31 mouse cellular contexts compared by ENCODE assay signal in the genomic region with DNA sequence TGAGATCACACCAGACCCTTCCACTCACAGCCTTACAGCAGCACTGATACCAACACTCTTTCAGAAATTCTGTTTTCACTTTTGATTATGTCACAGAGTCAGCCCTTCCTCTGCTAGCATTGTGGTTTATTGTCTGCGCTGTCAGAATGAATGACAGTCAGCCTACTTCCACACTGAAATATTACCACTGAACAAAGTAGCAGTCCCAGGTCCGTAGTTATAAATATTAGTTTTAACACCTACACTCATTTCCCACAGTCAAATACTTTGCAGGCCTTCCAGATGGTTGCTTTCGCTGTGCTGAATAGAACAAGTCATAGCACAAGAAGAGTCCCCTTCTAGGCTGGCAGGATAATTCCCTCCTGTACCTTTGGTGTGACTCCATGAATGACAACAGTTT. TPM values are rescaled to one million over a fixed set of nuclear protein-coding genes. Genes with fewer than 3 reads are reported as not detected.
DNase-seq lines count a peak whose midpoint lies in the region; ATAC-seq and TF ChIP-seq lines count a peak whose summit lies in the region.
"Had no signal": no experiment of that assay in that cellular context is flagged by ENCODE, and none has a peak within 500 bp of the region (broad histone marks: within the 10 kb centered on the region; RNA-seq: fewer than 3 reads in every experiment).

No protein-coding gene starts in this region.

- H3K27ac ChIP-seq in heart, embryonic 11.5 days (ENCODE audit: low read depth, low read length): peak overlapping the region; percentile 69
- 0 out of 2 replicates have a peak overlapping the region, but pooled peaks have one; percentile 10 for H3K27ac ChIP-seq in layer of hippocampus, adult 2 months
- H3K27ac ChIP-seq: embryonic facial prominence, embryonic 13.5 days; hindbrain, embryonic 10.5 days; intestine, embryonic 15.5 days; liver, embryonic 12.5 days; midbrain, embryonic 12.5 days had no signal

- no peak for TF ChIP-seq CTCF in layer of hippocampus, adult 2 months (conservative IDR thresholded peaks at IDR 0.05)

- no peaks in the 10 kb centered on the region for H3K36me3 ChIP-seq in heart, embryonic 11.5 days (ENCODE audit: control insufficient read depth, insufficient read depth, low read length)
- H3K36me3 ChIP-seq: embryonic facial prominence, embryonic 13.5 days; hindbrain, embryonic 10.5 days; intestine, embryonic 15.5 days; liver, embryonic 12.5 days; midbrain, embryonic 12.5 days had no signal

- no peaks in the 10 kb centered on the region for H3K9me3 ChIP-seq in heart, embryonic 11.5 days (replicated peaks; ENCODE audit: control insufficient read depth, low read length)
- H3K9me3 ChIP-seq: embryonic facial prominence, embryonic 13.5 days; hindbrain, embryonic 10.5 days; intestine, embryonic 15.5 days; liver, embryonic 12.5 days; midbrain, embryonic 12.5 days had no signal

- intact Hi-C loops in gastrocnemius, postnatal 14 days (cut with DNase I; ENCODE audit: low total_unique reads): no loop called here

- WGBS in heart, embryonic 11.5 days (ENCODE audit: insufficient replicate concordance): 68% methylated on average over 3 of the region's 3 CpGs

- no peak for DNase-seq in heart, adult 18-20 months
- no peak for DNase-seq in layer of hippocampus, adult 2 months (ENCODE audit: low spot score in 2 of 2)
- DNase-seq in layer of hippocampus, adult 9-10 months (ENCODE audit: low spot score): no peak
- DNase-seq in gastrocnemius, postnatal 14 days: no peak
- no peak for DNase-seq in testis, postnatal 10 days (ENCODE audit: low spot score)
- DNase-seq: adrenal gland, adult 8-10 months; cerebellum, adult 2 months; cerebellum, postnatal 25 days; embryo, embryonic 11 days; gastrocnemius, postnatal 25 days; kidney, adult 9 months; kidney, postnatal 14 days; lung, adult 18-20 months; lung, postnatal 14 days; right cerebral cortex, postnatal 25 days; spleen, adult 18-20 months; thymus, postnatal 25 days had no signal

- no peak overlapping the region for H3K4me2 ChIP-seq in heart, embryonic 11.5 days
- H3K4me2 ChIP-seq: embryonic facial prominence, embryonic 13.5 days; intestine, embryonic 15.5 days; liver, embryonic 12.5 days; midbrain, embryonic 12.5 days had no signal

- peaks cover 32% of the 10 kb centered on the region for H3K4me1 ChIP-seq in heart, embryonic 11.5 days (ENCODE audit: control insufficient read depth, insufficient read depth, low read length)
- H3K4me1 ChIP-seq: intestine, embryonic 15.5 days; liver, embryonic 12.5 days had no signal

- no peaks in the 10 kb centered on the region for H3K27me3 ChIP-seq in heart, embryonic 11.5 days (ENCODE audit: control insufficient read depth, insufficient read depth, low read length)
- H3K27me3 ChIP-seq: embryonic facial prominence, embryonic 13.5 days; intestine, embryonic 15.5 days; liver, embryonic 12.5 days; midbrain, embryonic 12.5 days had no signal

- no peak for ATAC-seq in heart, embryonic 11.5 days (replicated peaks; ENCODE audit: insufficient number of reproducible peaks, low FRiP score, low TSS enrichment)
- 0 out of 2 replicates have a peak, but pooled peaks have one; percentile 18 for ATAC-seq in common myeloid progenitor, adult 5-6 weeks (replicated peaks; ENCODE audit: low read depth, poor library complexity, severe bottlenecking)
- ATAC-seq in hematopoietic stem cell, adult 5-6 weeks (replicated peaks in 1 of 2; ENCODE audit: insufficient read depth in 1 of 2, low FRiP score in 2 of 2, low TSS enrichment in 1 of 2, low read depth in 1 of 2, poor library complexity in 2 of 2, severe bottlenecking in 2 of 2): peak; percentile 12 to 42; a peak in 2 of 4 replicates
- ATAC-seq: activated CD4-positive, CD25-positive, alpha-beta regulatory T cell, adult 4 months; forebrain, embryonic 14.5 days; hindbrain, embryonic 16.5 days; intestine, embryonic 15.5 days; liver, embryonic 12.5 days had no signal

- no peak overlapping the region for H3K9ac ChIP-seq in heart, embryonic 11.5 days (ENCODE audit: low read depth, low read length)
- H3K9ac ChIP-seq: embryonic facial prominence, embryonic 13.5 days; intestine, embryonic 15.5 days; liver, embryonic 12.5 days; midbrain, embryonic 12.5 days had no signal

- H3K4me3 ChIP-seq in heart, embryonic 11.5 days (ENCODE audit: low read depth, low read length): no peak overlapping the region
- no peak overlapping the region for H3K4me3 ChIP-seq in layer of hippocampus, adult 2 months
- H3K4me3 ChIP-seq: embryonic facial prominence, embryonic 13.5 days; erythroblast, embryonic 14.5 days; hindbrain, embryonic 10.5 days; intestine, embryonic 15.5 days; liver, embryonic 12.5 days; midbrain, embryonic 12.5 days had no signal

RNA-seq across cellular contexts. Expression of gene Colgalt2, which starts 22.7 kb away (rescaled TPM):
- 3.5 and 4.5 TPM in 2 replicates for polyA plus RNA-seq in heart, embryonic 11.5 days (2014; fragmentation: Nextera tagmentation; extraction: Ambion mirVana)
- 1 to 10 TPM; 3.0 to 3.2 TPM for total RNA-seq in heart, adult 18-20 months (2021)
- total RNA-seq in layer of hippocampus, adult 2 months (2021): 1 to 10 TPM; 6.2 to 7.1 TPM
- total RNA-seq in common myeloid progenitor, adult 5-6 weeks (2017): not detected in 2 replicates
- not detected in 2 replicates for total RNA-seq in hematopoietic stem cell, adult 5-6 weeks (2017)
- 1 to 10 TPM; 4.1 TPM for total RNA-seq in gastrocnemius, postnatal 14 days (2021)
- total RNA-seq: megakaryocyte, adult 5-6 weeks; MEL had no signal
- polyA plus RNA-seq: activated CD4-positive, CD25-positive, alpha-beta regulatory T cell, adult 4 months; erythroblast, embryonic 14.5 days had no signal

RNA-seq across cellular contexts. Expression of gene Tsen15, which starts 35.8 kb away (rescaled TPM):
- 68.3 and 74.5 TPM in 2 replicates for polyA plus RNA-seq in heart, embryonic 11.5 days (2014; fragmentation: Nextera tagmentation; extraction: Ambion mirVana)
- 10 to 100 TPM; 21.0 to 21.5 TPM for total RNA-seq in heart, adult 18-20 months (2021)
- 10 to 100 TPM; 35.3 to 39.3 TPM for total RNA-seq in layer of hippocampus, adult 2 months (2021)
- 52.0 and 52.8 TPM in 2 replicates for total RNA-seq in common myeloid progenitor, adult 5-6 weeks (2017)
- total RNA-seq in hematopoietic stem cell, adult 5-6 weeks (2017): 61.8 and 63.7 TPM in 2 replicates
- total RNA-seq in gastrocnemius, postnatal 14 days (2021): 10 to 100 TPM; 11.0 to 14.4 TPM
